Mouse (Mus musculus) kidney, adult 2 months (tissue): ENCODE measurements around the gene Nrp1.

Experiments used
- CTCF ChIP-seq: fragments of 200-500 bp; conservative IDR thresholded peaks from 2 replicates; pipeline ENCODE4 v1.5.1; 2011; ENCODE audit warnings: low read depth, mild to moderate bottlenecking, control low read depth, low read length, moderate library complexity, mixed read lengths; ENCODE audit not compliant: insufficient read depth, insufficient read length
- POLR2A ChIP-seq: fragments of 200-500 bp; IDR thresholded peaks from one replicate; pipeline ENCODE4 v1.6.1; 2011; ENCODE audit warnings: low read depth, low read length, control low read depth

DNA sequence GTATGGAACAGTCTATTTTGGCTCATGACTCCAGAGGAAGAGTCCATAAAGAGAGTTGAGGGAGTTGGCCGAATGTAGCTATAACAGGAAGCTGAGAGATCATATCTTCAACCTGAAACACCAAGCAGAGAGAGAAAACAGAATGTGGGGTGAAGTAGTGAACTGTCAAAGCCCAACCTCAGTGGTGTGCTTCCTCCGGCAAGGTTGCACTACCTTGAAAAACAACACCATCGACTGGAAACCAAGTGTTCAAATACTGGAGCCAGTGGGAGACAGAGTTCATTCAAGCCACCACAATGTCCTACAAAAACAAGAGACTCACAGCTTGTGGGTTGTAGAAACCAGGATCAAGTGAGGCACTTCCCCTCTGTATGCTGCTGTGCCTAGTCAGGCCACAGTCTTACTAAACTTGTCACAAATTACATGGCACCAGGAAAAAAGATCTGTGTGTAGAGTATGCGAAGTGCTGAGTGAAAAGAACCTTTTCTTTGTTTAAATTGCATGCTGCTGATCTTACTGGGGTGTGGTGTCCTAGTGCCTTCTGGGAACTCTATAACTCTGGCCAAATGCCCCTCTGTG, 32.9 kb downstream of the Nrp1 start:
- no peak for TF ChIP-seq CTCF
- no peak for TF ChIP-seq POLR2A
